Comparison of ENCODE assay signal across 13 mouse cellular contexts in genomic region chr1:192806168-192807157, GRCm38 (mm10). TPM values are rescaled to one million over a fixed set of nuclear protein-coding genes. Genes with fewer than 3 reads are reported as not detected.
A peak's percentile ranks its signal among the peaks of the same experiment; 100 is the strongest.
DNase-seq lines count a peak whose midpoint lies in the region; ATAC-seq and TF ChIP-seq lines count a peak whose summit lies in the region.
"Had no signal": no experiment of that assay in that cellular context is flagged by ENCODE, and none has a peak within 500 bp of the region (broad histone marks: within the 10 kb centered on the region; RNA-seq: fewer than 3 reads in every experiment).

No protein-coding gene starts in this region.

- TF ChIP-seq CTCF in kidney, postnatal 0 days (IDR thresholded peaks at IDR 0.05; ENCODE audit: low read depth) = no peak

- no peaks in the 10 kb centered on the region for H3K36me3 ChIP-seq in kidney, postnatal 0 days (ENCODE audit: insufficient read depth, low read length)
- H3K36me3 ChIP-seq in hindbrain, embryonic 13.5 days = no peaks in the 10 kb centered on the region
- H3K36me3 ChIP-seq: G1E had no signal

- no peaks in the 10 kb centered on the region; the same call in 1 of the 2 replicates for H3K4me1 ChIP-seq in kidney, postnatal 0 days (replicated peaks; ENCODE audit: insufficient read depth, low read length)
- no peaks in the 10 kb centered on the region for H3K4me1 ChIP-seq in hindbrain, embryonic 13.5 days (replicated peaks)

- H3K4me2 ChIP-seq in kidney, postnatal 0 days (ENCODE audit: low read length) = no peak overlapping the region
- no peak overlapping the region for H3K4me2 ChIP-seq in hindbrain, embryonic 13.5 days
- H3K4me2 ChIP-seq: hindbrain, embryonic 14.5 days had no signal

- 46% methylated on average over 9 of the region's 10 CpGs for WGBS in kidney, postnatal 0 days
- 65% methylated on average over 10 of the region's 10 CpGs for WGBS in hindbrain, embryonic 13.5 days

- 0 out of 2 replicates have a peak, but pooled peaks have one; percentile 36 for ATAC-seq in kidney, postnatal 0 days (replicated peaks; ENCODE audit: low FRiP score, low read depth)
- no peak for ATAC-seq in hindbrain, embryonic 13.5 days (ENCODE audit: low FRiP score)

- no peaks in the 10 kb centered on the region for H3K27me3 ChIP-seq in kidney, postnatal 0 days (ENCODE audit: insufficient read depth, low read length)
- H3K27me3 ChIP-seq in hindbrain, embryonic 13.5 days = no peaks in the 10 kb centered on the region

- H3K4me3 ChIP-seq in kidney, postnatal 0 days (replicated peaks; ENCODE audit: low read depth, low read length) = no peak overlapping the region
- H3K4me3 ChIP-seq in hindbrain, embryonic 13.5 days = no peak overlapping the region

- DNase-seq in kidney, adult 9 months = peak; percentile 35
- no peak for DNase-seq in kidney, adult 18-20 months
- DNase-seq in Muller cell, postnatal 12 days (ENCODE audit: inconsistent ontology term) = peak; percentile 36
- peak; percentile 41 for DNase-seq in gastrocnemius, adult 18-20 months (ENCODE audit: low spot score)
- peak; percentile 60 for DNase-seq in kidney, postnatal 0 days (ENCODE audit: low spot score)
- DNase-seq in cerebellum, adult 11-12 months = no peak
- DNase-seq in layer of hippocampus, postnatal 10 days (ENCODE audit: low spot score in 2 of 2) = no peak
- DNase-seq: cerebellum, adult 9-10 months; spleen, adult 18-20 months had no signal

- H3K9me3 ChIP-seq in kidney, postnatal 0 days (replicated peaks; ENCODE audit: low read length) = no peaks in the 10 kb centered on the region
- no peaks in the 10 kb centered on the region for H3K9me3 ChIP-seq in hindbrain, embryonic 13.5 days

- H3K27ac ChIP-seq in kidney, postnatal 0 days = 0 out of 2 replicates have a peak overlapping the region, but pooled peaks have one; percentile 19
- H3K27ac ChIP-seq in hindbrain, embryonic 13.5 days = no peak overlapping the region
- H3K27ac ChIP-seq: hindbrain, embryonic 14.5 days; macrophage had no signal

- no peak overlapping the region for H3K9ac ChIP-seq in kidney, postnatal 0 days (ENCODE audit: low read depth, low read length)
- no peak overlapping the region for H3K9ac ChIP-seq in hindbrain, embryonic 13.5 days
- H3K9ac ChIP-seq: hindbrain, embryonic 14.5 days had no signal

RNA-seq across cellular contexts. Expression of gene Hhat, which starts 35.4 kb away (rescaled TPM):
- total RNA-seq in gastrocnemius, adult 18-20 months (2021) = 1 to 10 TPM; 1.2 to 1.3 TPM
- polyA plus RNA-seq in kidney, postnatal 0 days (2015; fragmentation: Nextera tagmentation; extraction: Ambion mirVana) = 11.9 and 13.5 TPM in 2 replicates
- total RNA-seq in layer of hippocampus, postnatal 10 days (2021) = 1 to 10 TPM; 2.0 to 2.8 TPM
- polyA plus RNA-seq in hindbrain, embryonic 13.5 days (2015; fragmentation: Nextera tagmentation; extraction: Ambion mirVana) = 3.6 and 4.6 TPM in 2 replicates
- polyA plus RNA-seq: G1E had no signal

RNA-seq across cellular contexts. Expression of gene Sertad4, which starts 49.1 kb away (rescaled TPM):
- 1 to 10 TPM in 1 of 2 experiments, under 1 TPM in 1; 0.66 to 2.6 TPM for total RNA-seq in gastrocnemius, adult 18-20 months (2021)
- 20.0 and 20.4 TPM in 2 replicates for polyA plus RNA-seq in kidney, postnatal 0 days (2015; fragmentation: Nextera tagmentation; extraction: Ambion mirVana)
- total RNA-seq in layer of hippocampus, postnatal 10 days (2021) = 10 to 100 TPM; 29.4 to 30.1 TPM
- polyA plus RNA-seq in hindbrain, embryonic 13.5 days (2015; fragmentation: Nextera tagmentation; extraction: Ambion mirVana) = 26.0 and 27.5 TPM in 2 replicates
- polyA plus RNA-seq: G1E, macrophage had no signal

Comparison
In these comparisons a context has a peak if more than half of its experiments do, and no peak if none do; other contexts are left out.
1. DNase-seq: peak in kidney, adult 9 months (single experiment), Muller cell, postnatal 12 days (single experiment), gastrocnemius, adult 18-20 months (single experiment) and kidney, postnatal 0 days (single experiment); none in kidney, adult 18-20 months (single experiment), cerebellum, adult 11-12 months (single experiment) and layer of hippocampus, postnatal 10 days (0 of 2).
2. RNA of gene Sertad4, which starts 49.1 kb away (total RNA-seq): 29.4 to 30.1 TPM in layer of hippocampus, postnatal 10 days; 0.66 to 2.6 TPM in gastrocnemius, adult 18-20 months; every median in the first group is over 4 times any median in the second.